ENCODE assay signal across 10 mouse cellular contexts in the genomic region with DNA sequence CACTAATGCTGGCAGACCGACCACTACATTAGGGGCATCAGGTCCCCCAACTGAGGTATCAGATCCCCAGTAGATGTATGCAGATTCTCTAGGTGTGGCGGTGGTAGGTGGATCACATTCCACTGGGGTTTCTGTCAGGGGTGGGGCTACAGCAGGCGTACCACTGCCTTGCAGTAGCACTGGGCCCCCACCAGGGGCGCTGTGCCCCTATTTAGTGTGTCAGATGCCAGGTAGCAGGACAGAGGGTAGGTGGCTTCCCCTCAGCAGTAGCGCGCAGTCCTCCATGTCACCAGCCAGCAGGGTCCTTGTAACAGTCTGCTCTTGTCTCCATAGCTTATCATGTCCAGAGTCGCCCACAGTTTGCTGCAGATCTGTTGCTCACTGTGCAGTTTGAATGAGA.
DNase-seq lines count a peak whose midpoint lies in the region; ATAC-seq and TF ChIP-seq lines count a peak whose summit lies in the region.
"Had no signal": no experiment of that assay in that cellular context is flagged by ENCODE, and none has a peak within 500 bp of the region (broad histone marks: within the 10 kb centered on the region; RNA-seq: fewer than 3 reads in every experiment).

No protein-coding gene starts in this region.

- no peak overlapping the region for H3K9ac ChIP-seq in forebrain, embryonic 11.5 days (ENCODE audit: low read length)
- no peak overlapping the region for H3K9ac ChIP-seq in forebrain, embryonic 12.5 days
- no peak overlapping the region for H3K9ac ChIP-seq in lung, postnatal 0 days (replicated peaks; ENCODE audit: low read depth)
- H3K9ac ChIP-seq: embryonic facial prominence, embryonic 15.5 days; limb, embryonic 13.5 days had no signal

- no peaks in the 10 kb centered on the region for H3K4me1 ChIP-seq in forebrain, embryonic 11.5 days (replicated peaks; ENCODE audit: control insufficient read depth, insufficient read depth, low read length)
- H3K4me1 ChIP-seq in forebrain, embryonic 12.5 days: 0 out of 2 replicates have a peak, but pooled peaks cover 2% of the 10 kb centered on the region
- no peaks in the 10 kb centered on the region for H3K4me1 ChIP-seq in lung, postnatal 0 days (ENCODE audit: insufficient read depth, low read depth, low read length)
- H3K4me1 ChIP-seq: embryonic facial prominence, embryonic 15.5 days had no signal

- no peak overlapping the region for H3K4me2 ChIP-seq in forebrain, embryonic 11.5 days (ENCODE audit: low read depth, low read length, severe bottlenecking)
- H3K4me2 ChIP-seq in forebrain, embryonic 12.5 days: no peak overlapping the region
- no peak overlapping the region for H3K4me2 ChIP-seq in lung, postnatal 0 days (replicated peaks; ENCODE audit: low read depth, low read length)
- H3K4me2 ChIP-seq: embryonic facial prominence, embryonic 15.5 days; limb, embryonic 13.5 days had no signal

- H3K4me3 ChIP-seq in forebrain, embryonic 11.5 days (ENCODE audit: low read depth, low read length): no peak overlapping the region
- H3K4me3 ChIP-seq in forebrain, embryonic 12.5 days (replicated peaks): no peak overlapping the region
- H3K4me3 ChIP-seq in lung, postnatal 0 days (ENCODE audit: low read depth, low read length): no peak overlapping the region
- H3K4me3 ChIP-seq: embryonic facial prominence, embryonic 15.5 days; limb, embryonic 13.5 days had no signal

- H3K9me3 ChIP-seq in forebrain, embryonic 11.5 days (ENCODE audit: control insufficient read depth, low read length): no peaks in the 10 kb centered on the region
- H3K9me3 ChIP-seq in forebrain, embryonic 12.5 days: no peaks in the 10 kb centered on the region
- H3K9me3 ChIP-seq in lung, postnatal 0 days (ENCODE audit: low read length): no peaks in the 10 kb centered on the region
- H3K9me3 ChIP-seq: embryonic facial prominence, embryonic 15.5 days; limb, embryonic 13.5 days had no signal

- no peak for TF ChIP-seq EP300 in lung, postnatal 0 days (IDR thresholded peaks at IDR 0.05)

- no peak overlapping the region for H3K27ac ChIP-seq in forebrain, embryonic 11.5 days (ENCODE audit: low read depth, low read length)
- no peak overlapping the region for H3K27ac ChIP-seq in forebrain, embryonic 12.5 days
- no peak overlapping the region for H3K27ac ChIP-seq in lung, postnatal 0 days (ENCODE audit: low read length)
- H3K27ac ChIP-seq: embryonic facial prominence, embryonic 15.5 days; limb, embryonic 13.5 days had no signal

- DNase-seq in forebrain, embryonic 11.5 days (ENCODE audit: low spot score): peak; percentile 70
- DNase-seq in lung, postnatal 0 days (ENCODE audit: low spot score): no peak
- DNase-seq in lung, postnatal 4 days: no peak
- DNase-seq in cerebellum, adult 9-10 months: peak; percentile 26
- DNase-seq in kidney, postnatal 36 days: peak; percentile 23 to 65
- DNase-seq in Muller cell, postnatal 12 days (ENCODE audit: inconsistent ontology term): no peak

- 59% methylated on average over 7 of the region's 7 CpGs for WGBS in forebrain, embryonic 11.5 days
- WGBS in forebrain, embryonic 12.5 days: 59% methylated on average over 7 of the region's 7 CpGs
- WGBS in lung, postnatal 0 days: 42% methylated on average over 7 of the region's 7 CpGs

- no peak for ATAC-seq in forebrain, embryonic 11.5 days (replicated peaks; ENCODE audit: low FRiP score)
- no peak for ATAC-seq in forebrain, embryonic 12.5 days (ENCODE audit: low FRiP score)
- ATAC-seq in lung, postnatal 0 days: no peak
- ATAC-seq in erythroblast, adult 5-6 weeks (replicated peaks; ENCODE audit: low FRiP score, poor library complexity, severe bottlenecking): no peak

- no peaks in the 10 kb centered on the region for H3K27me3 ChIP-seq in forebrain, embryonic 11.5 days (ENCODE audit: control insufficient read depth, insufficient read depth, low read length)
- H3K27me3 ChIP-seq in forebrain, embryonic 12.5 days: no peaks in the 10 kb centered on the region
- no peaks in the 10 kb centered on the region for H3K27me3 ChIP-seq in lung, postnatal 0 days (replicated peaks; ENCODE audit: insufficient read depth, low read length)
- H3K27me3 ChIP-seq: embryonic facial prominence, embryonic 15.5 days; limb, embryonic 13.5 days had no signal

- peak; percentile 48 for TF ChIP-seq CTCF in lung, postnatal 0 days (IDR thresholded peaks at IDR 0.05)

- H3K36me3 ChIP-seq in forebrain, embryonic 11.5 days (ENCODE audit: control insufficient read depth, insufficient read depth, low read length): no peaks in the 10 kb centered on the region
- no peaks in the 10 kb centered on the region for H3K36me3 ChIP-seq in forebrain, embryonic 12.5 days (replicated peaks)
- no peaks in the 10 kb centered on the region for H3K36me3 ChIP-seq in lung, postnatal 0 days (ENCODE audit: insufficient read depth, low read length)
- H3K36me3 ChIP-seq: embryonic facial prominence, embryonic 15.5 days; limb, embryonic 13.5 days had no signal

Comparison
In these comparisons a context has a peak if more than half of its experiments do, and no peak if none do; other contexts are left out.
1. DNase-seq: peak in forebrain, embryonic 11.5 days (single experiment), cerebellum, adult 9-10 months (single experiment) and kidney, postnatal 36 days (2 of 2); none in lung, postnatal 0 days (single experiment), lung, postnatal 4 days (0 of 2) and Muller cell, postnatal 12 days (single experiment).